Mouse (Mus musculus) hindbrain, postnatal 0 days (tissue): ENCODE measurements at regions not wholly inside any gene's neighbourhood (a gene's known extent, or its start where the extent isn't known, plus 50 kb on each side); places are given as distances from the start of the nearest gene placed in this dataset.

Experiments
- ATAC-seq: fragments of 200-750 bp; cut with Nextera tagmentation; 2 replicates; pipeline ENCODE4 v1.8.0; 2017; ENCODE audit warnings: mild to moderate bottlenecking, moderate TSS enrichment, moderate library complexity
- DNase-seq: peaks from one replicate; pipeline ENCODE4 v3.0.0-alpha.2; 2015; ENCODE audit warnings: low spot score
- H3K27ac ChIP-seq: fragments of 300-500 bp; sonication (generic); 2 replicates; pipeline ENCODE4 v1.5.1; 2014; ENCODE audit warnings: mild to moderate bottlenecking
- H3K27me3 ChIP-seq: fragments of 300-500 bp; sonication (generic); 2 replicates; pipeline ENCODE4 v1.6.1; 2014; ENCODE audit warnings: low read length, mixed read lengths; ENCODE audit not compliant: insufficient read depth
- H3K36me3 ChIP-seq: fragments of 300-500 bp; sonication (generic); 2 replicates; pipeline ENCODE4 v1.6.1; 2014; ENCODE audit warnings: low read length, mixed read lengths; ENCODE audit not compliant: insufficient read depth
- H3K4me1 ChIP-seq: fragments of 300-500 bp; sonication (generic); 2 replicates; pipeline ENCODE4 v1.6.1; 2014; ENCODE audit warnings: antibody characterized with exemption, low read length, mixed read lengths; ENCODE audit not compliant: insufficient read depth
- H3K4me2 ChIP-seq: fragments of 300-500 bp; sonication (generic); 2 replicates; pipeline ENCODE4 v1.6.1; 2014; ENCODE audit warnings: low read depth, mild to moderate bottlenecking, low read length, moderate library complexity, mixed read lengths
- H3K4me3 ChIP-seq: fragments of 300-500 bp; sonication (generic); 2 replicates; pipeline ENCODE4 v1.5.1; 2014; ENCODE audit warnings: low read length
- H3K9ac ChIP-seq: fragments of 300-500 bp; sonication (generic); replicated peaks from 2 replicates; pipeline ENCODE4 v1.6.1; 2014; ENCODE audit warnings: mild to moderate bottlenecking, low read length, moderate library complexity, mixed read lengths
- H3K9me3 ChIP-seq: fragments of 300-500 bp; sonication (generic); 2 replicates; pipeline ENCODE4 v1.6.1; 2016; ENCODE audit warnings: low read length, mixed read lengths
- CTCF ChIP-seq: IDR thresholded peaks from 2 replicates; pipeline ENCODE4 v1.5.1; 2016; ENCODE audit warnings: antibody characterized with exemption, control low read depth, low read depth
- WGBS: fragments of 180-500 bp; shearing (Covaris S2); extraction: QIAGEN DNeasy Blood & Tissue Kit; methylation state at CpG from one replicate; pipeline ENCODE4 v1.1.7; 2014; 5-methylcytosine and 5-hydroxymethylcytosine counted together

DNA sequence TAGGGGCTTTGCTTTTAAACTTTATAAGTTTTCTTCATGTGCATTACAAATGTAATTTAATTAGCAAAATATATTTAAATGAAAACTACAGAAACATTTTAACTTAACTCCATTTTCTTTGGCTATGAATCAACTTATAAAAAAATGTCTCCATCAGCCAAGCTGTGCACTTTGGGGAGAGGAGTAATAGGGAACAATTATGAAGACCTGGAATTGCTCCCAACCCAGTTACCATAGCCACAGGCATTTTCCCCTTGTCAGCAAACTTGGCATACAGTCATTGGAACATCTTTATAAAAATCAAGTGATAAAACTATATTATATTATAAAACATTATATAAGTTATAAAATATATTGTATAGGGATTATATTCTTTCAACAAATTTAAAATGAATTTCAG is 65.0 kb downstream of the Atxn7l3b start:
- no peak for ATAC-seq

DNA sequence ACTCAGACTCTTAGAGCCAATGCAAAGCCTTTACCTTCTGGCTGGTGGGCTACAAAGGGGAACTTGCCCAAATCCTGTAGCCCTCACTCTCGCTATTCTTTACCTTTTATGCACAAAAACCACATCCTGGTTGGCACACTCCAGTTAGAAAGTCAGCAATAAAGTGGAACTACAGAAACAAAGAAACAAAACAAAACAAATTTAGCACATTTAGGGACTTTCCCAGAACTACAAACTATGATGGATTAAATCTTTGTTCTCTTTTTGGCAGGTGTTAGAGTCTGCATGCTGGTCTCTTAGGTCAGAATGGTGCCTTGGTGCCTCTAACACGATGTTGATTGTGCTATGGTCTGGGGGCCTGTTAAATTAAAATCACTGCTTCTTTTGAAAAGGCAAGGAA is 65.4 kb downstream of the Atxn7l3b start:
- Histone ChIP-seq H3K9me3 (no peaks in the 10 kb centered on the region), H3K36me3 (no peaks in the 10 kb centered on the region), H3K27me3 (no peaks in the 10 kb centered on the region), H3K4me1 (no peaks in the 10 kb centered on the region), H3K4me2 (no peak overlapping the region), H3K4me3 (no peak overlapping the region), H3K27ac (no peak overlapping the region), H3K9ac (no peak overlapping the region)
- no peak for ATAC-seq
- no peak for DNase-seq
- 32% methylated on average over 2 of the region's 2 CpGs for WGBS
- TF ChIP-seq CTCF, result no peak

More for the DNA sequence above, 65.0 kb downstream of the Atxn7l3b start:
- Histone ChIP-seq H3K4me1 (no peaks in the 10 kb centered on the region), H3K9me3 (no peaks in the 10 kb centered on the region), H3K27me3 (no peaks in the 10 kb centered on the region), H3K4me2 (no peak overlapping the region), H3K9ac (no peak overlapping the region), H3K36me3 (no peaks in the 10 kb centered on the region), H3K27ac (no peak overlapping the region), H3K4me3 (no peak overlapping the region)
- TF ChIP-seq CTCF, result no peak
- DNase-seq, result no peak

DNA sequence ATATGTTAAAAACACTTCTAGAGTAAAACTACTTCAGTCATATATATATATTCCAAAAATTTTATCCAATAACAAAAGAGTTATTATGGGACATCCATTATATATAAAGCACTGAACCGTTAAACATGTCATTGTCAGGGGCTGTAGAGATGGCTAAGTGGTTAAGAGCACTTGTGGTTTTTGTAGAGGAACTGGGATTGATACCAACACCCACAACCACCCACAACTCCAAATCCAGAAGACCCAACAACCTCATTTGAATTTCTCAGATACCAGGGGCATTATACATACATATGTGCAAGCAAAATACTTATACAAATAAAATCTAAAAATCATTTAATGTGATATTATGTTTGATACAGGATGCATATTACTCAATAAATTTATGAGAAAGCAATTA is 76.8 kb downstream of the Atxn7l3b start:
- H3K4me3 ChIP-seq, result no peak overlapping the region
- H3K9me3 ChIP-seq, result no peaks in the 10 kb centered on the region
- WGBS, result 89% methylated on average over 1 of the region's 1 CpGs
- ATAC-seq (no peak), DNase-seq (no peak)
- no peak overlapping the region for H3K9ac ChIP-seq
- H3K27me3 ChIP-seq, result no peaks in the 10 kb centered on the region
- no peak for TF ChIP-seq CTCF
- H3K36me3 ChIP-seq, result no peaks in the 10 kb centered on the region
- H3K27ac ChIP-seq, result no peak overlapping the region
- H3K4me1 ChIP-seq, result no peaks in the 10 kb centered on the region
- H3K4me2 ChIP-seq, result no peak overlapping the region

DNA sequence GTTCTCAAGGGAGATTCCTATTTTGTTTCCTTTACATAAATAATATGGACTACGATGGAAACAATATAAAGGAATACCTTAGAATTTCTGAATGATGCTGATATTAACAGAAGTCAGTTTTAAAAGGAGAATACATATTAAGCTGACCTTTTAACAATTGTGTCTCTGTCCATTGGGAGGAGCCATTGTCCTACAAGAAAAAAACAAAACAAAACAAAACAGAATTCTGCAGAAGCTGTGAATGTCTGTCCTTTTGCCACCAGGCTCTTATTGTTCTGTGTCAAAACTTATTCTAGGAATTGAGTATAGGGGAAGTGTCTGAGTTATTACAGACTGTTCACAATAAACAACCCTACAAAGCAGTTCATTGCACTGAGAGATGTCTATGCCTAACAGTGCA is 82.6 kb downstream of the Atxn7l3b start:
- no peaks in the 10 kb centered on the region for H3K4me1 ChIP-seq
- no peak overlapping the region for H3K9ac ChIP-seq
- H3K4me3 ChIP-seq, result no peak overlapping the region
- peak; percentile 47 for TF ChIP-seq CTCF
- H3K27ac ChIP-seq, result no peak overlapping the region
- H3K36me3 ChIP-seq, result no peaks in the 10 kb centered on the region
- no peaks in the 10 kb centered on the region for H3K27me3 ChIP-seq
- no peak overlapping the region for H3K4me2 ChIP-seq
- 43% methylated on average over 1 of the region's 1 CpGs for WGBS
- ATAC-seq, result no peak
- DNase-seq, result peak; percentile 54
- H3K9me3 ChIP-seq, result no peaks in the 10 kb centered on the region

DNA sequence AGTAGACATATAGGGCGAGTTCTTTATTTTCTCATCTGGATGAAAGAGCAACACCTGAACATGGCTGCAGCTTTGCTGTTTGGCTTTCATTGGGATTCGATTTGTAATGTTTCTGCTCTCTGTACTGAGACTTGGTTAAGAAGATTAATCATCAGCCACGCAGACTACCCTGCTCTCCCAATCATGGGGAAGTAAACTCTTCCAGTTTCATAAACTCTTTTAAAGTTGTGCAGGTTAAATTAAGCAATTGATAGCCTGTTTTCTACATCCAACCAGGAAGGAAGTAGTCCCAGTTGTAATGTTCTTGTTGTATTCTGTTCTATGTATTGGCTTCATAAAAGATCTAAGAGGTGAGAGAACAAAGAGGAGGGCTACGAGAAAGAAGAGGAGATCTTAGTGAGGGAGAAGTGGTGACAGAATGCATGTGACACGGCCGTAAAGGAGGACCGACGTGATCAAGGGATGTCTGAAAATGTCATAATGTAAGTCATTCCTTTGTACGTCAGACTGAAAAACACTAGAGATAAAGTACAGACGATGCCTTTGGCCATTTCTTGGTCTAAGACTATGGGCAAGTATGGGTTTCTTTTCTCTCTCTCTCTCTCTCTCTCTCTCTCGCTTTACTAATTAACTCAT is 91.3 kb downstream of the Atxn7l3b start:
- no peak overlapping the region for H3K27ac ChIP-seq

DNA sequence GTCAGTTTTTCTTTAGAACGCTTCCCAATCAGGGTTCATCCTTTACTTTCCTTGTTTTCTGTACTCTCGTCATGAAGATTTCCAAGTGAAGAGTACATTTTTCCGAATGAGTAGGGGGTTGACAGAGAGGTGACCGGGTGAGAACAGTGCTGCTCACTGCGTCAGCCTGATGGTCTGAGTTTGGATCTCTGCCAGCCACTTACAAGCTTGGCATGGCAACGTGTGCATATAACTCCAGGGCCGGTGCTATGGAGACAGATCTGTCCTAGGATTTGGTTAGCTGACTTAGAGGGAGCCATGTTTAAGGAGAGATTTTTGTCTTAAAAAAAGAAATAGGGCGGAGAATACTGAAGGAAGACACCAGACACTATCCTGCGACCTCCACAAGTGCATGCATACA is 92.8 kb downstream of the Atxn7l3b start:
- Histone ChIP-seq H3K27ac (no peak overlapping the region), H3K4me3 (no peak overlapping the region), H3K9me3 (no peaks in the 10 kb centered on the region), H3K9ac (no peak overlapping the region), H3K36me3 (no peaks in the 10 kb centered on the region), H3K4me2 (no peak overlapping the region), H3K27me3 (no peaks in the 10 kb centered on the region), H3K4me1 (no peaks in the 10 kb centered on the region)
- 44% methylated on average over 9 of the region's 9 CpGs for whole genome bisulfite sequencing
- no peak for TF ChIP-seq CTCF
- peak; percentile 70 for DNase-seq
- ATAC-seq, result peak; percentile 76

More for the DNA sequence above, 91.3 kb downstream of the Atxn7l3b start:
- no peaks in the 10 kb centered on the region for H3K4me1 ChIP-seq
- H3K27me3 ChIP-seq, result no peaks in the 10 kb centered on the region
- H3K36me3 ChIP-seq, result no peaks in the 10 kb centered on the region
- DNase-seq (no peak), ATAC-seq (no peak)
- no peaks in the 10 kb centered on the region for H3K9me3 ChIP-seq
- WGBS, result 87% methylated on average over 11 of the region's 11 CpGs
- H3K9ac ChIP-seq, result no peak overlapping the region
- no peak overlapping the region for H3K4me3 ChIP-seq
- no peak for TF ChIP-seq CTCF
- H3K4me2 ChIP-seq, result no peak overlapping the region

DNA sequence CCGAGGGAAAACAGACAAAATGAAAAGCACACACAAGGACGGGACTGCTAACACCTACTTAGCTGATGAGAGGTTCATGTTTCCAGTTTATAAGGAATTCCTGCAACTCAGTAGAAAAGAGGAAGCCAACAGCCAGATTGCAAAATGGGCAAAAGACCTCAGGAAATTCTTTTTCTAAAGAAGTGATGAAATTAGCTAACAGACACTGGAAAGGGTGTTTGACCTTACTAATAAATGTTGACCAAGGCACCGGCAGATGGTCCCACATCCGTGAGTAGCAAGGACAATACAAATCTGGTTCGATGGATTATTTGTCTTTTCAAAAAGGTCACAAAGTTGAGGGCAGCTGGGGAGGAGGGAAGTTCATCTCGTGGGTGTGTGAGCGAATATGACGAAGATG is 93.3 kb downstream of the Atxn7l3b start:
- 59% methylated on average over 8 of the region's 8 CpGs for WGBS
- no peak overlapping the region for H3K4me3 ChIP-seq
- H3K4me1 ChIP-seq, result no peaks in the 10 kb centered on the region
- H3K27ac ChIP-seq, result no peak overlapping the region
- H3K4me2 ChIP-seq, result no peak overlapping the region
- H3K36me3 ChIP-seq, result no peaks in the 10 kb centered on the region
- H3K27me3 ChIP-seq, result no peaks in the 10 kb centered on the region
- no peak for TF ChIP-seq CTCF
- no peaks in the 10 kb centered on the region for H3K9me3 ChIP-seq
- no peak for ATAC-seq
- no peak for DNase-seq
- no peak overlapping the region for H3K9ac ChIP-seq
